Mouse (Mus musculus) layer of hippocampus, adult 2 months (tissue): ENCODE measurements around the gene Tnik. TPM values are rescaled to one million over a fixed set of nuclear protein-coding genes. Genes with fewer than 3 reads are reported as not detected.

ENCODE experiments used
- DNase-seq, 2 experiments: peaks; one replicate each; pipeline ENCODE4 v3.0.0; 2022; ENCODE audit warnings: low spot score in 2 of 2
- H3K27ac ChIP-seq: fragments of 200-600 bp; 2 replicates; pipeline ENCODE4 v1.8.1; 2022
- H3K4me3 ChIP-seq: fragments of 200-600 bp; 2 replicates; pipeline ENCODE4 v1.8.1; 2022; ENCODE audit warnings: mild to moderate bottlenecking
- CTCF ChIP-seq: fragments of 200-600 bp; conservative IDR thresholded peaks from 2 replicates; pipeline ENCODE4 v1.8.1; 2022; ENCODE audit warnings: antibody characterized with exemption, mild to moderate bottlenecking, moderate library complexity
- total RNA-seq, 2 experiments: library from RNA; stranded (reverse); gene quantifications; 2 replicates each; pipeline ENCODE4 v1.2.3; 2021

The Tnik gene
- total RNA-seq, 2 experiments from 2014 or later = 220 to 223 TPM

DNA sequence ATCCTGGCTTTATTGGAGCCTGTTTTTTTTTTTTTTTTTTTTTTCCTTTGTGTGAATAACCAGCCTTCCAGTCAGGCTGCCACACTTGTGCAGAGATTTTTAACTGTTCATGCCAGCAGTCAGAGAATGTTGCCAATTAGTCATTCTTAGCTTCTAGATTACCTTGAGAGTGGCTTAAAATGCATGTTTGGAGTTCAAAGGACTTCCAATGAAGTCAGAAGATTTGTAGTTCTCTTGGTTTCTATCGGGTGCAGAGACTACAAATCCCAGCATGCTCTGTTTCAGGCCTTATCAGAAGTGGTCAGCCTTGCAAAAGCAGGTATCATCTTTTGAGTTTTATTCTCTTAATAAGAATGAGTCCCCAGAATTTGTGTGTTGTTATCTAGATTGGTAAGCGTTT, 80.6 kb downstream of the Tnik start:
- peak overlapping the region; percentile 40; the same call in 1 of the 2 replicates for H3K27ac ChIP-seq
- no peak for DNase-seq
- H3K4me3 ChIP-seq = no peak overlapping the region
- no peak for TF ChIP-seq CTCF

DNA sequence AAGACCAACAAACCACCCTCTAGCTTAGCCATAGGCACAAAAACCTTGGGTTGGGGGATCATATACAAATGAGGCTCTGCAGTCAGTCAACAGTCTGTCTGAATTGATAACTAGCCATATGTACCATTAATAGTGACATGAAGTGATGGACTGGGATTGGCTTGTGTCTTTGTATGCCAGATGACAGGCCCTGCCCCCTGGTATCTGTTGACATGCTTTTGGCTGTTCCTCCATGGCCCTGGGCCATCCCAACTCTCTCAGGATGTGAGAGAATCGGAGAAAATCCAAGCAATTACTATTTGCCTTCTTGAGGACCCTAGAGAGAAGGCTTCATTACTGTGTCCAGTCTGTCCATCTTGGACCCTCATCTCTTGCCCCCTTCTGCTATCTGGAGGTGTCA, 82.4 kb downstream of the Tnik start:
- no peak overlapping the region for H3K4me3 ChIP-seq
- no peak for DNase-seq
- no peak for TF ChIP-seq CTCF
- H3K27ac ChIP-seq = no peak overlapping the region

DNA sequence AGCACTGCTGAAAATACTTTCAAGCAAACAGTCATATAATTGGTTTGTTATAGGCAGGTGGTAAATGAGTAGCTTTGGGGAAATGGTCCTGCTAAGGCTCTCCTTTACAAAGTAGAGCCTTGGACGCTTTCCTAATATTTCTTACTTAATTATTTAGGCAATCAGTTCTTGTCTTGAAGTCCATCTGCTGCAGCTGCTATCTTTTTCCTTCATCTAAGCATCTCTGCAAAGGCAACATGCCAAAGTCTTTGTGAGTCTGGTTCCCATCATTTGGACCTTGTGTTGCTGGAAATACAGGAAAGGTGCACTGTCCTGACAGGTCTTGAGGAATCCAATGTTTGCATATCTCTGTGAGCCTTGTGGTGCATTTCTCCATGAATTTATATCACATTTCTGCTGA, 82.9 kb downstream of the Tnik start:
- no peak overlapping the region for H3K27ac ChIP-seq
- TF ChIP-seq CTCF = no peak
- no peak overlapping the region for H3K4me3 ChIP-seq
- no peak for DNase-seq

DNA sequence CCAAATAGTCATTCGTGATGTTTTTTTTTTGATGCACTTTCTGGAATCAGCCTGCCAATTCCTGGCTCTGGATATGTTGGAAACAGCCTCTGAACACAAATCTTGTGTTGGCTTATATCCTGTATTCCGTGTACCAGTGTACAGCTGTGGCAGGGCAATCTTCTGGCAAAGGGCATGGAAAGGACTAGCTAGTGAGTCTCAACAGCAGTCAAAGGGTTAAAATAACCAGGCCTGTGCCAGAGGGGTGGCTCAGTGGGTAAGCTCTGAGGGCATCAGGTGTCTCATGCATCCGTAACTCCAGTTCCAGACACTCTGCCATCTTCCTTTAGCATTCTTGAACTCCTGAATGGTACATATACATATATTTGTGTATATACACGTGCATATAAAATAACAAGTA, 83.5 kb downstream of the Tnik start:
- no peak overlapping the region for H3K27ac ChIP-seq
- no peak overlapping the region for H3K4me3 ChIP-seq
- TF ChIP-seq CTCF = no peak
- DNase-seq = no peak

DNA sequence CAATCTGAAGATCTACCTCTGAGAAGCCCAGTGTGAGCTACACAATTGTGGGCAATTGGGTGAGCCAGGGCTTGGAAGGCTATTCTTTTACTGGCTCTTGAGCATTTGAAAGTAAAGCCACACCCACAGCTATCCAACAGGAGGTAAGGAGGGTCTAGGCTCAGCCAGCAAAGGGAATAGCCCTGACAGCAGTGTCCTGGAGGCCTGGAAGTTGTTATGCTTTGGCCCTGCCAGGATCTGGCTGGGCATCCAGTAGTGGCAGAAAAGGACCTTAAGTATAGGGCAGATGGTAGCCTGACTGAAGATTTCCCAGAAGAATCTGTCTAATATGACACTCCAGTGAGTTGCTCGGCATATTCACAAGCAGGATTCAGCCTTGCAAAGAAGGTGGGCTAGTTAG, 85.7 kb downstream of the Tnik start:
- DNase-seq = no peak
- no peak overlapping the region for H3K4me3 ChIP-seq
- H3K27ac ChIP-seq = no peak overlapping the region
- no peak for TF ChIP-seq CTCF

DNA sequence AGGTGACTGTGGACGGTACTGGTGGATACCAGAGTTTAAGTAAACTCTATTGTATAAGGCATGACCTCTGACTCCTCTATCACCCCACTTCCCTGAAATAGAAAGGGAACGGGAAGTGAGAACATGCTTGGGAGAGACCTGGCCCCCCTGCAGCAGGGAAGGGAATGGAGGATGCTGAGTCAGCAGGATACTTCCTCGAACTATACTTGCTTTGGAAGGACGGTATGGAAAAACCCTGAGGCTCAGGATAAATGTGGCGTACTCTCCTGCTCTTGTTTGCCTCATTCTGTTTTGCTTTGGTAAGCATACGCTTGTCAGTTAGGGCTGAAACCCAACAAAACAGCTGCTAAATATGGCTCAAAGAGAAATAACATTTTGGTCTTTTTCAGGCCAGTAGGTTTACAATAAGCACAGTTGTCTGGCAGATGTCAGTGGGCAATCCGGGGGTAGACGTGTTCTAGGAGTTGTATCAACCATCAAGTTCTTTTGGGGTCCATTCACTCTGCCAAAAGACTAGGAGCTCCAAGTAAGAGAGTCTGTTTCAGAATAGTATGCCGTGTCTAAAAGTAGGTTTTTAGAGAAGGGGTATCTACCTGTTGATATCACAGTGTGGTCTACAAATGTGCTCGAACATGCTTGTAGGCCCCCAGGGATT, 87.3 kb downstream of the Tnik start:
- no peak overlapping the region for H3K4me3 ChIP-seq
- TF ChIP-seq CTCF = no peak
- peak overlapping the region; percentile 33; the same call in 1 of the 2 replicates for H3K27ac ChIP-seq
- peak in 1 of 2 experiments; percentile 29 for DNase-seq

DNA sequence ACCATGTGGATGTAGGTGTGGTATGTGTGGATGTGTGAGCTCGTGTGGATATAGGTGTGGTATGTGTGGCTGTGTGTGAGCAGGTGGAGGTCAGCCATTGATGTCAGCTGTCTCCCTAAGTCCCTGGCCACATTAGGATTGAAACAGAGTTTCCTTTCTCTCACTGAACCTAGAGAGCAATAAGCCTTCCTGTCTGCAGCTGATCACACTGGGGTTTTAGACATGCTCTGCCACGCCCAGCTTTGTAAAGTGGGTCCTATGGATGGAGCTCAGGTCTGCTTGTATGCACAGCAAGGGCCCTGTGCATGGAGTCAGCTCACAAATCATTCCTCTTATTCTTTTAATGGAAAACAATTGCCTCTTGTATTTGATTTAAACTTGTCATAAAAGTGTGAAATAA, 95.4 kb downstream of the Tnik start:
- no peak overlapping the region for H3K27ac ChIP-seq
- DNase-seq = no peak
- no peak overlapping the region for H3K4me3 ChIP-seq
- no peak for TF ChIP-seq CTCF

DNA sequence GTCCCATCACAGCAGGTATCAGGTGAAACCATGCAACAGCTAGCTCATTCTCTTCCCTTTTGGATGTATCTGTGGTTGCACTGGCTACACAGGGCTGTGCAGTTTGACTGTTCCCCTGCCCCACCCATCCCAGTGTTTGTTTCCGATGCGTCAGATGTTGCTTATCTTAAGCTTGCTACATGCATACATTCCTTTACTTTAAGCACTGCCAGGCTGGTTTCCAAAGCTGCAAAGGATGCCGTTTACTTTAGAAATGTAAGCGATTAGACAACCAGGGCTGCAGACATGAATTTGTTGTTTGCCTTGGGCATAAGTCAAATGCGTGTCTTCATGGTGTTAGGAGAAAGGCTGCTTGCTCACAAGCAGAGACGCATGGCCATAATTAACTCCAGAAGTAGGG, 96.1 kb downstream of the Tnik start:
- DNase-seq = no peak
- no peak overlapping the region for H3K27ac ChIP-seq
- no peak for TF ChIP-seq CTCF

DNA sequence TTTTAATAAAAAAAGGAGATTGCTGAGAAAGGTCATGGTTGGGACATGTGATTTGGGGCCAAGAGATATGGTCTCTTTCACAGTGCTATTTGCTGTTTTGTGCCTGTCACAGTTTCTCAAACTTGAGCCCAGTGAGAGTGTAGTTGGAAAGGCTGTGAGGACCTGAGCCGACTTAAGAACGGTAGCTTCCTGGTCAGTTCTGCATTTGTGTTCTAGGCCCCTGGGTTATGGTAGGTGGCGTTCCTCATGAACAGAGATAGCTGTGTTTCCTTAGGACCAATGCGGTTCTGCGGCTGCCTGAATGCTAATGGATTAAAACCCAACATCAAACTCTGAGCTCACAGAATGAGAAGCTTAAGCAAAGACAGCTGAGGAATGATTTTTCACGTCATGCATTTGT, 98.0 kb downstream of the Tnik start:
- DNase-seq = no peak
- no peak overlapping the region for H3K27ac ChIP-seq
- no peak overlapping the region for H3K4me3 ChIP-seq
- no peak for TF ChIP-seq CTCF

More for the DNA sequence above, 96.1 kb downstream of the Tnik start:
- H3K4me3 ChIP-seq = no peak overlapping the region

DNA sequence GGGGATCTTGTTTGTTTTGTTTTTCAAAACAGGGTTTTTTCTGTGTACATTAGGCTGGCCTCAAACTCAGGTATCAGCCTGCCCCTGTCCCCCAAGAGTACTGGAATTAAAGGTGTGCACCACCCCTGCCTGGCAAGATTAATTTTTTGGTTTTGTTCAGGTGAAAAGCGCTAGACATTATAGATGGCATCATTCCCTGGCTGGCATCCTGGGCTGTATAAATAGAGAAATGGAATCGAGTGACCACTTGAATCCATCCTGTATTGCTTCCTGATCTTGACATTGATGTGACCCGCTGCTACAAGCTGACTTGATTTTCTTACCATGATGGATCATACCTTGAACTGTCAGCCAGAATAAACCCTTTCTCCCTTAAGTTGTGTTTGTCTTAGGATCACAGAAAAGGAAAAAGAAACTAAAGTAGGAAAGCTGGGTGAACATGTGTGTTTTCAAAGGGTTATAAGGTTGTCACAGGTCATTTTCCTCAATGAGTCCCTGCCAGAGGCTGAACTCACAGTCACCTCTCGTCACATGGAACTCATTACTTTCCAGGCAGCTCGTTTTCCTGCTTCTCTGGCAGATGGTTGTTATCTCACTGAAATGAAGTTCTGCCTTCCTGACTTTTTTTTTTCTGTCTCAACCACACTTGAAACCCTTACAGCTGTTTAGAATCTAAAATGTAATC, 100.6 kb downstream of the Tnik start:
- no peak overlapping the region for H3K4me3 ChIP-seq
- no peak for TF ChIP-seq CTCF
- H3K27ac ChIP-seq = no peak overlapping the region
- no peak for DNase-seq

DNA sequence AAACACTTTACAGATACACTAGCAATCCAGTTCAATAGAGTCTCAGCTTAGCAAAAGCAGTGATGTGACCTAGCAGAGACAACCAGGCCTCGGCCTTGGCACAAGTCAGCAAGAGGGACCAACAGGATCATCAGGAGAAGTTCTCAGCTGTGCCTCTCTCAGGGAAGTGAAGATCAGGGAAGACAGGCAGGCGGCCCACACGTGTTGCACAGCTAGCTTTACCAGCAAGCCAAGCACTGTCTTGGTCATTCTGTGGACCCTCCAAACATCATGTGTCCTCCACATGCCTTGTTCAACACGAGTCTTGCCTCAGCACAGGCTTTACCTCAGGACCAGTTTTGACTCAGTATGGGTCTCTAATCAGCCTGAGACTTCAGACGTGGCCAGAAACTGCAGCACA, 105.7 kb downstream of the Tnik start:
- no peak for TF ChIP-seq CTCF
- no peak overlapping the region for H3K4me3 ChIP-seq
- no peak for DNase-seq
- H3K27ac ChIP-seq = no peak overlapping the region

DNA sequence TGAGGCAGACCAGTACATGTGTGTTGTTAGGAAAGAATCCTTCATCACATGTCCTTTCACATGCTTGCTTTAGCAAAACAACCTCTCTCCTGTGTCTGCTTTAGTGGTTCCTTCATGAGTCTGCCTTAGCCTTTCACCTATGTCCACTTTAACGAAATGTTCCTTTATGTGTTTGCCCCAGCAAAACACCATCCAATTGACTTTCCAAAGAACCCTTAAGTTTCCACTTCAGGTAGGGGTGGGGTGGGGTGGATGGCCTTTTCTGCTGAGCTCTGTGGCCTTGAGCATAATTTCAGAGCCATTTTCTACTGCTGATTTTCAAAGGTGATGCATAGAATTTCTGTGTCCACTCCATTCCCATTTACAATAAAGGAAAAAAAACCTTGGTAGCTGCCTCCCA, 106.3 kb downstream of the Tnik start:
- TF ChIP-seq CTCF = no peak
- DNase-seq = no peak
- no peak overlapping the region for H3K4me3 ChIP-seq
- no peak overlapping the region for H3K27ac ChIP-seq

DNA sequence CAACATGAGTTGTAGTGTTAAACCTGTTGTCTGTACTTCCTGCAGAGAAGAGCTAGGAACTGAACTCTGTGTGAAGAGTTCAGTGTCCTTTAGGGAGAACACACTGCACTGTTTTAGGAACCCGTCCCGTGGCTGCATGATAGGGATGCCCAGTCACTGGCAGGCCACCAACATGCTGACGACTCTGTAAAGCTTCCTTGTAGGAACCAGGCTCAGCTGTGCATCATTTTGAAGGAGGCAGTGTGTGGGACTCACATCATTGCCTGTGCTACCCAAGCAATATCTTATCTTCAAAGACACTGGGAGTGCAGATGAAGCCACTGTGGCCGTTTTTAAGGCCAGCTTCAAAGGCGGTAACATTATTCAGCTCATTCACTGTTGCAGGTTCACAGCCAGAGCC, 106.7 kb downstream of the Tnik start:
- no peak for DNase-seq
- H3K27ac ChIP-seq = no peak overlapping the region
- TF ChIP-seq CTCF = no peak
- no peak overlapping the region for H3K4me3 ChIP-seq

DNA sequence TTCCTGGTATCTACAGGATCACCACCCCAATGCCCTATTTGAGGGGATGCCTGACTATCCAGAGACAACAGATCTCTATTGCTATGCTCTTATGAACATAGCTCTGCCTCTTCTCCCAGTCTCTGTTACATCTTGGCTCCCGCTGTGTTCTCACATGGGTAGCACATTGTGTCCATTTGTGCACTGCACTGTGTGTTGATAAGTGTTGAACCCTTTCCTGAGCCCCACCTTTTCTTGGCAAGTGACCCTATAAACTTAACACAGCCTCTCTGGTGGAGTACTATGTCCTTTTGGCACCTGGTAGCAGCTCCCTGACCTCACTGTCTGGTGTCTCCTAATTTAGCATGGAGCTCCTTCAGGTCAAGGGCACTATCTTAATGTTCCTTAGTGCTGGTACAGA, 108.6 kb downstream of the Tnik start:
- Histone ChIP-seq H3K27ac (no peak overlapping the region), H3K4me3 (no peak overlapping the region)
- DNase-seq = no peak
- TF ChIP-seq CTCF = no peak
